Mouse (Mus musculus): ENCODE results near the gene 1700003F12Rik. TPM values are rescaled to one million over a fixed set of nuclear protein-coding genes. Genes with fewer than 3 reads are reported as not detected.

Gene 1700003F12Rik
- total RNA-seq, 1 experiment = 1.7 TPM

- in situ Hi-C loops (cut with MboI; ENCODE audit: low sequenced_read_pairs in 2 of 2, unreplicated experiment in 2 of 2) = no loop called here
- TF ChIP-seq ZNF384 (IDR thresholded peaks at IDR 0.05; ENCODE audit: low read depth, low read length) = no peak
- TF ChIP-seq HCFC1 (IDR thresholded peaks at IDR 0.05; ENCODE audit: borderline replicate concordance, insufficient read depth, low read length) = no peak
- TF ChIP-seq MAFK (IDR thresholded peaks at IDR 0.05; ENCODE audit: insufficient read depth, low read depth, low read length) = no peak
- no peak for TF ChIP-seq CHD2 (IDR thresholded peaks at IDR 0.05; ENCODE audit: low read depth, low read length)
- TF ChIP-seq ZC3H11A (IDR thresholded peaks at IDR 0.05; ENCODE audit: borderline replicate concordance, low read depth, low read length) = no peak
- Histone ChIP-seq H3K4me1 (ENCODE audit: control insufficient read depth in 2 of 2, insufficient read depth in 2 of 2, low read length in 2 of 2, poor library complexity in 1 of 2) (0 out of 4 replicates have a peak, but pooled peaks cover 0 to 3% of the 10 kb centered on the region in 2 experiments), H3K27ac (ENCODE audit: insufficient read depth, low read depth, low read length, poor library complexity, severe bottlenecking) (no peak overlapping the region), H3K36me3 (ENCODE audit: control insufficient read depth, insufficient read depth, low read length, poor library complexity, severe bottlenecking) (no peaks in the 10 kb centered on the region), H3K4me3 (ENCODE audit: insufficient read depth in 1 of 2, low read depth in 1 of 2, low read length in 2 of 2, poor library complexity in 1 of 2, severe bottlenecking in 1 of 2) (no peak overlapping the region), H3K9me3 (ENCODE audit: control insufficient read depth, insufficient read depth, low read depth, low read length) (no peaks in the 10 kb centered on the region), H3K9ac (ENCODE audit: insufficient read depth, low read depth, low read length, poor library complexity, severe bottlenecking) (no peak overlapping the region)
- no peak for DNase-seq (ENCODE audit: low read depth, low spot score)
These were observed 42.2 kb downstream of the 1700003F12Rik start for GRCm38 (mm10) chr2:154589051-154589450.

- Histone ChIP-seq H3K27ac (ENCODE audit: insufficient read depth, low read depth, low read length, poor library complexity, severe bottlenecking) (no peak overlapping the region), H3K9ac (ENCODE audit: insufficient read depth, low read depth, low read length, poor library complexity, severe bottlenecking) (no peak overlapping the region), H3K4me1 (ENCODE audit: control insufficient read depth in 2 of 2, insufficient read depth in 2 of 2, low read length in 2 of 2, poor library complexity in 1 of 2) (peaks cover 0 to 5% of the 10 kb centered on the region in 2 experiments; a peak in 1 of 4 replicates), H3K9me3 (ENCODE audit: control insufficient read depth, insufficient read depth, low read depth, low read length) (no peaks in the 10 kb centered on the region), H3K4me3 (ENCODE audit: insufficient read depth in 1 of 2, low read depth in 1 of 2, low read length in 2 of 2, poor library complexity in 1 of 2, severe bottlenecking in 1 of 2) (no peak overlapping the region), H3K36me3 (ENCODE audit: control insufficient read depth, insufficient read depth, low read length, poor library complexity, severe bottlenecking) (no peaks in the 10 kb centered on the region; the same call in 1 of the 2 replicates)
- TF ChIP-seq ZC3H11A (IDR thresholded peaks at IDR 0.05; ENCODE audit: borderline replicate concordance, low read depth, low read length) = no peak
- in situ Hi-C loops (cut with MboI; ENCODE audit: low sequenced_read_pairs in 2 of 2, unreplicated experiment in 2 of 2) = no loop called here
- no peak for DNase-seq (ENCODE audit: low read depth, low spot score)
These were observed 44.4 kb downstream of the 1700003F12Rik start for GRCm38 (mm10) chr2:154591239-154591638.

- Histone ChIP-seq H3K9me3 (ENCODE audit: control insufficient read depth, insufficient read depth, low read depth, low read length) (no peaks in the 10 kb centered on the region), H3K9ac (ENCODE audit: insufficient read depth, low read depth, low read length, poor library complexity, severe bottlenecking) (no peak overlapping the region), H3K4me1 (ENCODE audit: control insufficient read depth in 2 of 2, insufficient read depth in 2 of 2, low read length in 2 of 2, poor library complexity in 1 of 2) (peaks cover 0 to 5% of the 10 kb centered on the region in 2 experiments; a peak in 1 of 4 replicates), H3K4me3 (ENCODE audit: insufficient read depth in 1 of 2, low read depth in 1 of 2, low read length in 2 of 2, poor library complexity in 1 of 2, severe bottlenecking in 1 of 2) (no peak overlapping the region), H3K27ac (ENCODE audit: insufficient read depth, low read depth, low read length, poor library complexity, severe bottlenecking) (no peak overlapping the region), H3K36me3 (ENCODE audit: control insufficient read depth, insufficient read depth, low read length, poor library complexity, severe bottlenecking) (no peaks in the 10 kb centered on the region; the same call in 1 of the 2 replicates)
- in situ Hi-C loops (cut with MboI; ENCODE audit: low sequenced_read_pairs in 2 of 2, unreplicated experiment in 2 of 2) = no loop called here
- TF ChIP-seq CHD2 (IDR thresholded peaks at IDR 0.05; ENCODE audit: low read depth, low read length) = no peak
- TF ChIP-seq ZNF384 (IDR thresholded peaks at IDR 0.05; ENCODE audit: low read depth, low read length) = no peak
- TF ChIP-seq MAFK (IDR thresholded peaks at IDR 0.05; ENCODE audit: insufficient read depth, low read depth, low read length) = no peak
- no peak for TF ChIP-seq ZC3H11A (IDR thresholded peaks at IDR 0.05; ENCODE audit: borderline replicate concordance, low read depth, low read length)
- no peak for TF ChIP-seq HCFC1 (IDR thresholded peaks at IDR 0.05; ENCODE audit: borderline replicate concordance, insufficient read depth, low read length)
- DNase-seq (ENCODE audit: low read depth, low spot score) = peak; percentile 92
These were observed 46.1 kb downstream of the 1700003F12Rik start for GRCm38 (mm10) chr2:154593025-154593424.

DNA sequence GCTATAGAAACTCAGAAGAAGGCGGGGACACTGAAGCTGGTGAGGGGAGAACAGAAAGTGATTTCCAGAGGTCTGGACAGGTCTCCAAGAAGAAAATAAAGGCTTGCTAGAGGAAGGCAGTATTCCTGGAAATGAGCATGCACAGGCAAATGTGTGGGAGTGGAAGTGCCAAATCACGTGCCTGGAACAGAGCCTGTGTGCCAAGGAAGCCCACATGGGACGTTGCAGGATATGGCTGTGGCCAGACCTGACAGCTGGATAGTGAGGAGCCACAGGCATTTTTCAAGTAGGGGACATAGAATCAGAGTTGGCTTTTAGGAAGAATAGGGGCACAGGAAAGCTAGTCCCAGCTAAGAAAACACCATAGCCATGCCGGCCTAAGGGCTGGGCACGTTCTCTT lies 48.9 kb downstream of the 1700003F12Rik start:
- Histone ChIP-seq H3K4me1 (ENCODE audit: control insufficient read depth in 2 of 2, insufficient read depth in 2 of 2, low read length in 2 of 2, poor library complexity in 1 of 2) (peaks cover 0 to 5% of the 10 kb centered on the region in 2 experiments; a peak in 1 of 4 replicates), H3K9me3 (ENCODE audit: control insufficient read depth, insufficient read depth, low read depth, low read length) (no peaks in the 10 kb centered on the region), H3K9ac (ENCODE audit: insufficient read depth, low read depth, low read length, poor library complexity, severe bottlenecking) (no peak overlapping the region), H3K36me3 (ENCODE audit: control insufficient read depth, insufficient read depth, low read length, poor library complexity, severe bottlenecking) (no peaks in the 10 kb centered on the region; the same call in 1 of the 2 replicates), H3K4me3 (ENCODE audit: insufficient read depth in 1 of 2, low read depth in 1 of 2, low read length in 2 of 2, poor library complexity in 1 of 2, severe bottlenecking in 1 of 2) (no peak overlapping the region), H3K27ac (ENCODE audit: insufficient read depth, low read depth, low read length, poor library complexity, severe bottlenecking) (no peak overlapping the region)
- DNase-seq (ENCODE audit: low read depth, low spot score) = no peak
- in situ Hi-C loops (cut with MboI; ENCODE audit: low sequenced_read_pairs in 2 of 2, unreplicated experiment in 2 of 2) = no loop called here
- no peak for TF ChIP-seq HCFC1 (IDR thresholded peaks at IDR 0.05; ENCODE audit: borderline replicate concordance, insufficient read depth, low read length)
- TF ChIP-seq ZC3H11A (IDR thresholded peaks at IDR 0.05; ENCODE audit: borderline replicate concordance, low read depth, low read length) = no peak
- TF ChIP-seq MAFK (IDR thresholded peaks at IDR 0.05; ENCODE audit: insufficient read depth, low read depth, low read length) = no peak
- no peak for TF ChIP-seq CHD2 (IDR thresholded peaks at IDR 0.05; ENCODE audit: low read depth, low read length)

- no peak overlapping the region for H3K27ac ChIP-seq (ENCODE audit: insufficient read depth, low read depth, low read length, poor library complexity, severe bottlenecking)
- in situ Hi-C loops (cut with MboI; ENCODE audit: low sequenced_read_pairs in 2 of 2, unreplicated experiment in 2 of 2) = no loop called here
These were observed 50.5 kb downstream of the 1700003F12Rik start for GRCm38 (mm10) chr2:154597399-154597798.

More at GRCm38 (mm10) chr2:154597399-154597798, 50.5 kb downstream of the 1700003F12Rik start:
- Histone ChIP-seq H3K9ac (ENCODE audit: insufficient read depth, low read depth, low read length, poor library complexity, severe bottlenecking) (no peak overlapping the region), H3K4me3 (ENCODE audit: insufficient read depth in 1 of 2, low read depth in 1 of 2, low read length in 2 of 2, poor library complexity in 1 of 2, severe bottlenecking in 1 of 2) (no peak overlapping the region), H3K9me3 (ENCODE audit: control insufficient read depth, insufficient read depth, low read depth, low read length) (no peaks in the 10 kb centered on the region), H3K4me1 (ENCODE audit: control insufficient read depth in 2 of 2, insufficient read depth in 2 of 2, low read length in 2 of 2, poor library complexity in 1 of 2) (peaks cover 0 to 5% of the 10 kb centered on the region in 2 experiments; a peak in 1 of 4 replicates), H3K36me3 (ENCODE audit: control insufficient read depth, insufficient read depth, low read length, poor library complexity, severe bottlenecking) (no peaks in the 10 kb centered on the region; the same call in 1 of the 2 replicates)
- no peak for TF ChIP-seq CHD2 (IDR thresholded peaks at IDR 0.05; ENCODE audit: low read depth, low read length)
- TF ChIP-seq ZC3H11A (IDR thresholded peaks at IDR 0.05; ENCODE audit: borderline replicate concordance, low read depth, low read length) = no peak
- TF ChIP-seq ZNF384 (IDR thresholded peaks at IDR 0.05; ENCODE audit: low read depth, low read length) = no peak
- TF ChIP-seq MAFK (IDR thresholded peaks at IDR 0.05; ENCODE audit: insufficient read depth, low read depth, low read length) = no peak
- TF ChIP-seq HCFC1 (IDR thresholded peaks at IDR 0.05; ENCODE audit: borderline replicate concordance, insufficient read depth, low read length) = no peak
- no peak for DNase-seq (ENCODE audit: low read depth, low spot score)

Other genes starting within 250 kb of the 1700003F12Rik start
- not detected in 2 replicates for gene Bpifb9b, start 239.9 kb upstream of the 1700003F12Rik start, total RNA-seq (2012; rRNA removed)
- gene Cdk5rap1, start 174.1 kb upstream of the 1700003F12Rik start, total RNA-seq (2012; rRNA removed) = 30.0 and 33.2 TPM in 2 replicates
- gene Snta1, start 139.0 kb upstream of the 1700003F12Rik start, total RNA-seq (2012; rRNA removed) = 11.3 and 18.6 TPM in 2 replicates
- gene Cbfa2t2, start 110.6 kb upstream of the 1700003F12Rik start, total RNA-seq (2012; rRNA removed) = 37.6 and 56.4 TPM in 2 replicates
- 0.45 and 1.2 TPM in 2 replicates for gene Actl10, start 4.7 kb downstream of the 1700003F12Rik start, total RNA-seq (2012; rRNA removed)
- gene Necab3, start 11.8 kb downstream of the 1700003F12Rik start, total RNA-seq (2012; rRNA removed) = 5.8 and 9.5 TPM in 2 replicates
- 13.8 and 16.9 TPM in 2 replicates for gene E2f1, start 22.8 kb downstream of the 1700003F12Rik start, total RNA-seq (2012; rRNA removed)
- gene Pxmp4, start 56.6 kb downstream of the 1700003F12Rik start, total RNA-seq (2012; rRNA removed) = 8.6 and 10.5 TPM in 2 replicates
- 3.2 and 4.0 TPM in 2 replicates for gene Zfp341, start 66.2 kb downstream of the 1700003F12Rik start, total RNA-seq (2012; rRNA removed)
- gene 4930519P11Rik, start 66.4 kb downstream of the 1700003F12Rik start, total RNA-seq (2012; rRNA removed) = 0.67 TPM in 1 of 2 replicates, not detected in the other
- 60.4 and 94.3 TPM in 2 replicates for gene Chmp4b, start 104.6 kb downstream of the 1700003F12Rik start, total RNA-seq (2012; rRNA removed)
- gene Gm14214, start 222.9 kb downstream of the 1700003F12Rik start, total RNA-seq (2012; rRNA removed) = not detected in 2 replicates
- 156 and 209 TPM in 2 replicates for gene Raly, start 244.0 kb downstream of the 1700003F12Rik start, total RNA-seq (2012; rRNA removed)
- 0.49 TPM in 1 of 2 replicates, not detected in the other for gene a, start 244.3 kb downstream of the 1700003F12Rik start, total RNA-seq (2012; rRNA removed)